Mouse (Mus musculus): ENCODE measurements around the gene Snrpb2. TPM values are rescaled to one million over a fixed set of nuclear protein-coding genes. Genes with fewer than 3 reads are reported as not detected.

Snrpb2 gene
- polyA plus RNA-seq, 1 experiment from 2014 or later, result 89.3 TPM

DNA sequence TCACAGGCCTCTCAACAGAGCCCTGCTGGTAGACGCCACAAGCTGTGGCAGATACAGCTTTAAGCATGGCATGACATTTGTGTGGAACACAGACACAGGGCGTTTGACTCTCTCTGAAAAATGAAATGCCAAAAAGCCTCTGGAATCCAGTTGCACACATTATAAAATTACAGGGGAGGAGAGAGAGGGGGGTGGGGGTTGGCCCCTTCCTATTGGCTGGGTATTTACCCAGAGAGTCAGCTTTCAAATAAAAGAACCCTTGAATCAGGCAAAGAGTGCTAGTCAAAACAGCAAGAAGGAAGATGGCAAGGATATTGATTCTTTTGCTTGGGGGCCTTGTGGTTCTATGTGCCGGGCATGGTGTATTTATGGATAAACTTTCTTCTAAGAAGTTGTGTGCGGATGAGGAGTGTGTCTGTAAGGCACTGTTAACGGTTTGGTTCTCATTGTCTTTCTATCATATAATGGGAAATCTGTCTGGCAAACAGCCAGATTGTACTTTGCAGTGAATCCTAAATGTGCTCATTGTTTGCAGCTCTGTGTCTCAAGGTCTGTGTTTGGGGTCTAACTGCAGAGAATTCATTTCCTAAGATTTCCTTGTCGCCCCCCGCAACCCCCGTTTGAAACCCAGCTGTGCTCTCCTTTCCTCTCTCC, 15.5 kb downstream of the Snrpb2 start, which contains the start of gene Otor:
Otor (plus strand) TSS at position 276 of the 654 bp plus-strand sequence.
- H3K27ac ChIP-seq (ENCODE audit: low read depth, low read length), result no peak within 1 kb of the TSS
- H3K4me3 ChIP-seq (ENCODE audit: low read depth, low read length), result no peak within 1 kb of the TSS
- peak; percentile 27 for DNase-seq (ENCODE audit: low spot score)
- H3K27me3 ChIP-seq (replicated peaks; ENCODE audit: control insufficient read depth, insufficient read depth, low read length), result no peaks in the 10 kb centered on the region
- WGBS, result 54% methylated on average over 8 of the region's 8 CpGs
- no peak within 1 kb of the TSS for H3K9ac ChIP-seq (ENCODE audit: low read length)
- no peak within 1 kb of the TSS for H3K4me2 ChIP-seq (ENCODE audit: low read length)
- ATAC-seq, result no peak
- no peaks in the 10 kb centered on the region for H3K9me3 ChIP-seq (replicated peaks; ENCODE audit: control insufficient read depth, low read length)
- H3K36me3 ChIP-seq (ENCODE audit: control insufficient read depth, insufficient read depth, low read length), result no peaks in the 10 kb centered on the region
- H3K4me1 ChIP-seq (ENCODE audit: control insufficient read depth, insufficient read depth, low read length), result peaks cover 5% of the 10 kb centered on the region; the same call in 1 of the 2 replicates

GRCm38 (mm10) chr2:143081693-143082092, 18.9 kb downstream of the Snrpb2 start:
- Histone ChIP-seq H3K27ac (ENCODE audit: low read depth, low read length) (no peak overlapping the region), H3K4me2 (ENCODE audit: low read length) (no peak overlapping the region), H3K27me3 (replicated peaks; ENCODE audit: control insufficient read depth, insufficient read depth, low read length) (no peaks in the 10 kb centered on the region), H3K36me3 (ENCODE audit: control insufficient read depth, insufficient read depth, low read length) (no peaks in the 10 kb centered on the region), H3K9ac (ENCODE audit: low read length) (no peak overlapping the region), H3K4me1 (ENCODE audit: control insufficient read depth, insufficient read depth, low read length) (peaks cover 5% of the 10 kb centered on the region; the same call in 1 of the 2 replicates), H3K4me3 (ENCODE audit: low read depth, low read length) (no peak overlapping the region), H3K9me3 (replicated peaks; ENCODE audit: control insufficient read depth, low read length) (no peaks in the 10 kb centered on the region)
- no peak for ATAC-seq
- DNase-seq (ENCODE audit: low spot score), result no peak
- WGBS, result 91% methylated on average over 3 of the region's 3 CpGs

- H3K27me3 ChIP-seq (replicated peaks; ENCODE audit: control insufficient read depth, insufficient read depth, low read length), result no peaks in the 10 kb centered on the region
Observed at GRCm38 (mm10) chr2:143084852-143085397, 22.1 kb downstream of the Snrpb2 start.

GRCm38 (mm10) chr2:143089866-143090265, 27.0 kb downstream of the Snrpb2 start:
- WGBS, result 91% methylated on average over 8 of the region's 8 CpGs
- H3K36me3 ChIP-seq (ENCODE audit: control insufficient read depth, insufficient read depth, low read length), result no peaks in the 10 kb centered on the region
- H3K9ac ChIP-seq (ENCODE audit: low read length), result no peak overlapping the region
- no peak overlapping the region for H3K27ac ChIP-seq (ENCODE audit: low read depth, low read length)
- no peaks in the 10 kb centered on the region for H3K4me1 ChIP-seq (ENCODE audit: control insufficient read depth, insufficient read depth, low read length)
- DNase-seq (ENCODE audit: low spot score) (no peak), ATAC-seq (no peak)
- no peak overlapping the region for H3K4me3 ChIP-seq (ENCODE audit: low read depth, low read length)
- no peak overlapping the region for H3K4me2 ChIP-seq (ENCODE audit: low read length)
- H3K9me3 ChIP-seq (replicated peaks; ENCODE audit: control insufficient read depth, low read length), result no peaks in the 10 kb centered on the region
- no peaks in the 10 kb centered on the region for H3K27me3 ChIP-seq (replicated peaks; ENCODE audit: control insufficient read depth, insufficient read depth, low read length)

More at GRCm38 (mm10) chr2:143084852-143085397, 22.1 kb downstream of the Snrpb2 start:
- H3K36me3 ChIP-seq (ENCODE audit: control insufficient read depth, insufficient read depth, low read length), result no peaks in the 10 kb centered on the region
- H3K4me2 ChIP-seq (ENCODE audit: low read length), result no peak overlapping the region
- H3K4me3 ChIP-seq (ENCODE audit: low read depth, low read length), result no peak overlapping the region
- H3K4me1 ChIP-seq (ENCODE audit: control insufficient read depth, insufficient read depth, low read length), result no peaks in the 10 kb centered on the region
- no peaks in the 10 kb centered on the region for H3K9me3 ChIP-seq (replicated peaks; ENCODE audit: control insufficient read depth, low read length)
- WGBS, result 51% methylated on average over 2 of the region's 2 CpGs
- no peak for DNase-seq (ENCODE audit: low spot score)
- H3K9ac ChIP-seq (ENCODE audit: low read length), result no peak overlapping the region
- no peak for ATAC-seq
- no peak overlapping the region for H3K27ac ChIP-seq (ENCODE audit: low read depth, low read length)

- Histone ChIP-seq H3K4me2 (ENCODE audit: low read length) (no peak overlapping the region), H3K27me3 (replicated peaks; ENCODE audit: control insufficient read depth, insufficient read depth, low read length) (no peaks in the 10 kb centered on the region), H3K9ac (ENCODE audit: low read length) (no peak overlapping the region), H3K9me3 (replicated peaks; ENCODE audit: control insufficient read depth, low read length) (no peaks in the 10 kb centered on the region), H3K4me1 (ENCODE audit: control insufficient read depth, insufficient read depth, low read length) (no peaks in the 10 kb centered on the region), H3K4me3 (ENCODE audit: low read depth, low read length) (no peak overlapping the region), H3K27ac (ENCODE audit: low read depth, low read length) (no peak overlapping the region), H3K36me3 (ENCODE audit: control insufficient read depth, insufficient read depth, low read length) (no peaks in the 10 kb centered on the region)
- ATAC-seq (peak; percentile 90), DNase-seq (ENCODE audit: low spot score) (peak; percentile 83)
- WGBS, result 32% methylated on average over 6 of the region's 6 CpGs
Observed at GRCm38 (mm10) chr2:143093726-143094125, 30.9 kb downstream of the Snrpb2 start.

DNA sequence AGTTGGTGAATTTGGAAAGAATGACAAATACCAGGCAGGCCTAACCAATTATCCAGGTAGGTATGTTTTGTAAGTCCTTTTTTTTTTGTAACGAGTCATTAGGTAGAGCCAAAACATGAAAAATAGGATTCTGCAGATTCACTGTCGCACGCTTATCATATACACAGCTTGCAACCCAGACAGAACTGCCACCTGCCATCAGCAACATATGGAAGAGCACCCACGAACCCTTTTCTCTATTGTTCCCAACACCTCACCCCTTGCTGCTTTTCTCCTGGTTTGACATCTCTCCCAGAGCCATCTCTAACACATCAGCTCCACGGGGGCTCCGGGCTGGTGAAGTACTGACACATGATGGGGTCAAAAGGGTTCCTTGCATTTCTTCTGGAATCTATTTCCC, 31.9 kb downstream of the Snrpb2 start:
- Histone ChIP-seq H3K27me3 (replicated peaks; ENCODE audit: control insufficient read depth, insufficient read depth, low read length) (no peaks in the 10 kb centered on the region), H3K36me3 (ENCODE audit: control insufficient read depth, insufficient read depth, low read length) (no peaks in the 10 kb centered on the region), H3K9me3 (replicated peaks; ENCODE audit: control insufficient read depth, low read length) (no peaks in the 10 kb centered on the region), H3K4me2 (ENCODE audit: low read length) (no peak overlapping the region), H3K4me3 (ENCODE audit: low read depth, low read length) (no peak overlapping the region), H3K27ac (ENCODE audit: low read depth, low read length) (no peak overlapping the region), H3K9ac (ENCODE audit: low read length) (no peak overlapping the region), H3K4me1 (ENCODE audit: control insufficient read depth, insufficient read depth, low read length) (no peaks in the 10 kb centered on the region)
- ATAC-seq, result no peak
- DNase-seq (ENCODE audit: low spot score), result no peak
- WGBS, result 64% methylated on average over 6 of the region's 6 CpGs

GRCm38 (mm10) chr2:143097170-143097569, 34.3 kb downstream of the Snrpb2 start:
- H3K27me3 ChIP-seq (replicated peaks; ENCODE audit: control insufficient read depth, insufficient read depth, low read length), result no peaks in the 10 kb centered on the region
- DNase-seq (ENCODE audit: low spot score) (no peak), ATAC-seq (no peak)
- H3K4me1 ChIP-seq (ENCODE audit: control insufficient read depth, insufficient read depth, low read length), result no peaks in the 10 kb centered on the region
- H3K27ac ChIP-seq (ENCODE audit: low read depth, low read length), result no peak overlapping the region
- no peaks in the 10 kb centered on the region for H3K9me3 ChIP-seq (replicated peaks; ENCODE audit: control insufficient read depth, low read length)
- H3K9ac ChIP-seq (ENCODE audit: low read length), result no peak overlapping the region
- H3K36me3 ChIP-seq (ENCODE audit: control insufficient read depth, insufficient read depth, low read length), result no peaks in the 10 kb centered on the region
- H3K4me3 ChIP-seq (ENCODE audit: low read depth, low read length), result no peak overlapping the region
- no peak overlapping the region for H3K4me2 ChIP-seq (ENCODE audit: low read length)
- WGBS, result 91% methylated on average over 1 of the region's 1 CpGs

DNA sequence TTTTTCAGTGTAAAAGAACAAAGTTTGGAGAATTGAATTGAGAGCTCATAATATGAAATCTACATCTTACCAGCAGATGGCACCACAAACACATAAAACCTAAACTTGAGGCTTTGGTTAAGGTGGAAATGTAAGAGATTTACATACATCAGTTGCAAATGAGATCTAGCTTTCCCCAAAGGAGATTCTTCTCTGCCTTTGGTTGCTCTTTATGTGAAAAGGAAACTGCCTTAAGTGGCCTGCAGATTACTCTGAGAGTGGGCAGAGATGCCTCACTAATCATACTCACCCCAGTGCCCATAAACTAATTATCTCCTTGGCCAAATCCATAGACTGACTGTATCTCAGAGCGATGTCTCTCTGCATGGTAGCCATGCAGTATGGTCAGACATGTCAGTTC, 51.0 kb downstream of the Snrpb2 start:
- Histone ChIP-seq H3K4me3 (ENCODE audit: low read depth, low read length) (no peak overlapping the region), H3K4me1 (ENCODE audit: control insufficient read depth, insufficient read depth, low read length) (no peaks in the 10 kb centered on the region), H3K4me2 (ENCODE audit: low read length) (no peak overlapping the region), H3K27ac (ENCODE audit: low read depth, low read length) (no peak overlapping the region), H3K9me3 (replicated peaks; ENCODE audit: control insufficient read depth, low read length) (no peaks in the 10 kb centered on the region), H3K27me3 (replicated peaks; ENCODE audit: control insufficient read depth, insufficient read depth, low read length) (no peaks in the 10 kb centered on the region), H3K36me3 (ENCODE audit: control insufficient read depth, insufficient read depth, low read length) (no peaks in the 10 kb centered on the region), H3K9ac (ENCODE audit: low read length) (no peak overlapping the region)
- ATAC-seq, result peak; percentile 43; the same call in 1 of the 2 replicates
- DNase-seq (ENCODE audit: low spot score), result peak; percentile 88
- WGBS, result 89% methylated on average over 1 of the region's 1 CpGs

DNA sequence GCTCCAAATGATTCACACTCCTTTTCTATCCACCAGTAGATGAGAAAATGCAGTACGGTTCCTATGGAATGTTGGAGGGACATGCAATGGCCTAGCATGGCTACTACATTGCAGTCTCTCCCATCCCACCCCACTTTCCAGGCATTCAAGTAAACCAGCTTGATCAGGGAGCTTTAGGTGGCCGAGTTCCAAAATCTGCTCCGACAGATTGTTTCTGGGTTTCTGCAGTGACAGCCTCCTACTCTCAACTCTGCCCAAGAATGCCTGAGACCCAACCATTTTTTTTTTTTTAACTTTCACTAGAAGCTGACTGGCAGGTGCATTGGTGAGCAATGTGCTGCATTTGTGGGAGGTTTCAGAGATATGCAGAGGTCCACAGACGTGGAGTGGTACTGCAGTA, 51.9 kb downstream of the Snrpb2 start:
- Histone ChIP-seq H3K4me3 (ENCODE audit: low read depth, low read length) (no peak overlapping the region), H3K9me3 (replicated peaks; ENCODE audit: control insufficient read depth, low read length) (no peaks in the 10 kb centered on the region), H3K4me1 (ENCODE audit: control insufficient read depth, insufficient read depth, low read length) (no peaks in the 10 kb centered on the region), H3K9ac (ENCODE audit: low read length) (no peak overlapping the region), H3K4me2 (ENCODE audit: low read length) (no peak overlapping the region), H3K27me3 (replicated peaks; ENCODE audit: control insufficient read depth, insufficient read depth, low read length) (no peaks in the 10 kb centered on the region), H3K36me3 (ENCODE audit: control insufficient read depth, insufficient read depth, low read length) (no peaks in the 10 kb centered on the region), H3K27ac (ENCODE audit: low read depth, low read length) (no peak overlapping the region)
- ATAC-seq (no peak), DNase-seq (ENCODE audit: low spot score) (peak; percentile 39)
- 79% methylated on average over 4 of the region's 4 CpGs for WGBS

Data from forebrain, embryonic 14.5 days (tissue).